Mouse (Mus musculus) heart, embryonic 15.5 days (tissue): Measurements from ENCODE around the gene Ppargc1a. TPM values are rescaled to one million over a fixed set of nuclear protein-coding genes. Genes with fewer than 3 reads are reported as not detected.

Experiments used
- ATAC-seq: fragments of 200-750 bp; cut with Nextera tagmentation; replicated peaks from 2 replicates; pipeline ENCODE4 v1.8.0; 2017; ENCODE audit warnings: low read depth, moderate TSS enrichment; ENCODE audit not compliant: insufficient number of reproducible peaks, insufficient read depth, low FRiP score
- H3K27ac ChIP-seq: fragments of 300-500 bp; sonication (generic); 2 replicates; pipeline ENCODE4 v1.5.1; 2015; ENCODE audit warnings: mild to moderate bottlenecking, inconsistent platforms
- H3K27me3 ChIP-seq: fragments of 300-500 bp; sonication (generic); 2 replicates; pipeline ENCODE4 v1.6.1; 2015; ENCODE audit warnings: inconsistent platforms
- H3K36me3 ChIP-seq: fragments of 300-500 bp; sonication (generic); 2 replicates; pipeline ENCODE4 v1.6.1; 2015; ENCODE audit warnings: mild to moderate bottlenecking, inconsistent platforms
- H3K4me1 ChIP-seq: fragments of 300-500 bp; sonication (generic); replicated peaks from 2 replicates; pipeline ENCODE4 v1.6.1; 2015; ENCODE audit warnings: inconsistent platforms
- H3K4me2 ChIP-seq: fragments of 300-500 bp; sonication (generic); 2 replicates; pipeline ENCODE4 v1.6.1; 2015; ENCODE audit warnings: inconsistent platforms, mild to moderate bottlenecking, moderate library complexity
- H3K4me3 ChIP-seq: fragments of 300-500 bp; sonication (generic); 2 replicates; pipeline ENCODE4 v1.5.1; 2015; ENCODE audit warnings: mild to moderate bottlenecking, inconsistent platforms
- H3K9ac ChIP-seq: fragments of 300-500 bp; sonication (generic); 2 replicates; pipeline ENCODE4 v1.6.1; 2015; ENCODE audit warnings: mild to moderate bottlenecking, inconsistent platforms
- H3K9me3 ChIP-seq: fragments of 300-500 bp; sonication (generic); replicated peaks from 2 replicates; pipeline ENCODE4 v1.6.1; 2016; ENCODE audit warnings: inconsistent platforms
- WGBS: fragments of 180-500 bp; shearing (Covaris S2); methylation state at CpG from one replicate; pipeline ENCODE4 v1.1.7; 2015; ENCODE audit warnings: mixed read lengths; 5-methylcytosine and 5-hydroxymethylcytosine counted together
- polyA plus RNA-seq: library from polyadenylated mRNA; unstranded; fragments of >200 nt; fragmentation: Nextera tagmentation; extraction: Ambion mirVana; gene quantifications from 2 replicates; pipeline ENCODE4 v1.2.1, GENCODE M21; 2015

Ppargc1a gene
- polyA plus RNA-seq, 1 experiment from 2014 or later, result 66.0 TPM

- no peaks in the 10 kb centered on the region for H3K9me3 ChIP-seq
- H3K4me2 ChIP-seq, result no peak overlapping the region
- WGBS, result 55% methylated on average over 3 of the region's 3 CpGs
- H3K4me1 ChIP-seq, result peaks cover 20% of the 10 kb centered on the region
- no peaks in the 10 kb centered on the region for H3K27me3 ChIP-seq
- H3K9ac ChIP-seq, result no peak overlapping the region
- H3K36me3 ChIP-seq, result no peaks in the 10 kb centered on the region
- no peak for ATAC-seq
- H3K4me3 ChIP-seq, result no peak overlapping the region
- no peak overlapping the region for H3K27ac ChIP-seq
Measured at GRCm38 (mm10) chr5:51583632-51584031, 16.1 kb upstream of the Ppargc1a start.

- no peak overlapping the region for H3K9ac ChIP-seq
- WGBS, result 42% methylated on average over 4 of the region's 4 CpGs
- H3K27ac ChIP-seq, result no peak overlapping the region
- H3K4me2 ChIP-seq, result no peak overlapping the region
- peaks cover 20% of the 10 kb centered on the region for H3K4me1 ChIP-seq
- H3K27me3 ChIP-seq, result no peaks in the 10 kb centered on the region
- H3K9me3 ChIP-seq, result no peaks in the 10 kb centered on the region
- ATAC-seq, result no peak
- H3K4me3 ChIP-seq, result no peak overlapping the region
- no peaks in the 10 kb centered on the region for H3K36me3 ChIP-seq
Measured at GRCm38 (mm10) chr5:51583030-51583429, 15.5 kb upstream of the Ppargc1a start.

DNA sequence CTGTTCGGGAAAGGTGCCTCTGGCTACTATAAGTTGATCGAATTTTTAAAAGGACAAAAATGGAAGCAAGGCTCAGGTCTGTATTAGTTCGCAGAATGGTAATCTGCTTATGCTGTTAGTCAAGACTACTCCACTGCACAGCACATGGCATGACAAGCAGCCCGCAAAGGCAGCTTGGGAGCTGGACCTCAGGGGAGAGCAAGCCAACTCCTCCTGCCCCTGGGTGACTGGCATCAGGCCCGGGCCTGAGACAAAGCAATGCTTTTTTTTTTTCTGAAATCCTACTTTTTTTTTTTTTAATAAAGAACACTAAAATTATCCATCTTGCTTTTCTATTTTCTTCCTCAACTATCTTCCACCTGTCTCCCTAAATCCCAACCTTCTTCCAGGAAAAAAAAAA is 15.1 kb upstream of the Ppargc1a start:
- 67% methylated on average over 5 of the region's 5 CpGs for WGBS
- Histone ChIP-seq H3K4me3 (no peak overlapping the region), H3K4me1 (peaks cover 20% of the 10 kb centered on the region)

DNA sequence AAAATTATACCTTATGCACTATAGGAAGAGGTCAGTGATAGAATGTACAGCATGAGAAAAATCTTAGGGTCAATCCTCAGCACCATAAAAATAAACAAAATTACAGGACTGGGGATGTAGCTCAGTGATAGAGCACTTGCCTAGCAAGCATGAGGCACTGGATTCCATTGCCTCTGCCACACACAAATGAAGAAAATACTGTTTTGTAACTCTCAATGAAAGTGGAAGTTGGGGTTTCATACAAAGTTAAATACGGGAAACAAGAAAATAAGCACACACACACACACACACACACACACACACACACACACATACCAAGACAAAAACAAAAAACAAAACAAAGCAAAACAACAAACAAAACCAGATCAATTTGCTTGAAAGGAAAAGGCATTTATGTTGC is 10.1 kb upstream of the Ppargc1a start:
- H3K27me3 ChIP-seq, result no peaks in the 10 kb centered on the region
- no peak overlapping the region for H3K4me2 ChIP-seq
- H3K27ac ChIP-seq, result no peak overlapping the region
- ATAC-seq, result no peak
- no peaks in the 10 kb centered on the region for H3K4me1 ChIP-seq
- no peak overlapping the region for H3K4me3 ChIP-seq
- WGBS, result 95% methylated on average over 1 of the region's 1 CpGs
- no peak overlapping the region for H3K9ac ChIP-seq
- H3K9me3 ChIP-seq, result no peaks in the 10 kb centered on the region
- no peaks in the 10 kb centered on the region for H3K36me3 ChIP-seq

More for the DNA sequence above, 15.1 kb upstream of the Ppargc1a start:
- no peak overlapping the region for H3K9ac ChIP-seq
- no peaks in the 10 kb centered on the region for H3K36me3 ChIP-seq
- H3K4me2 ChIP-seq, result no peak overlapping the region
- no peaks in the 10 kb centered on the region for H3K27me3 ChIP-seq
- H3K27ac ChIP-seq, result no peak overlapping the region
- ATAC-seq, result no peak
- no peaks in the 10 kb centered on the region for H3K9me3 ChIP-seq

GRCm38 (mm10) chr5:51573770-51574169 is 6.2 kb upstream of the Ppargc1a start:
- whole genome bisulfite sequencing, result 51% methylated on average over 2 of the region's 2 CpGs

GRCm38 (mm10) chr5:51568198-51568690 is 718 bp upstream of the Ppargc1a start:
- Histone ChIP-seq H3K27me3 (no peaks in the 10 kb centered on the region), H3K36me3 (no peaks in the 10 kb centered on the region), H3K9ac (0 out of 2 replicates have a peak overlapping the region, but pooled peaks have one; percentile 17), H3K9me3 (no peaks in the 10 kb centered on the region), H3K27ac (peak overlapping the region; percentile 79), H3K4me3 (no peak overlapping the region), H3K4me1 (peaks cover 15% of the 10 kb centered on the region), H3K4me2 (peak overlapping the region; percentile 50)
- ATAC-seq, result peak; percentile 87
- WGBS, result 43% methylated on average over 8 of the region's 8 CpGs

More at GRCm38 (mm10) chr5:51573770-51574169, 6.2 kb upstream of the Ppargc1a start:
- Histone ChIP-seq H3K4me3 (no peak overlapping the region), H3K36me3 (no peaks in the 10 kb centered on the region), H3K9me3 (no peaks in the 10 kb centered on the region), H3K4me1 (peaks cover 4% of the 10 kb centered on the region; the same call in 1 of the 2 replicates), H3K27me3 (no peaks in the 10 kb centered on the region), H3K9ac (no peak overlapping the region), H3K27ac (no peak overlapping the region), H3K4me2 (no peak overlapping the region)
- ATAC-seq, result no peak

- H3K4me2 ChIP-seq, result no peak overlapping the region
- ATAC-seq, result no peak
- no peak overlapping the region for H3K4me3 ChIP-seq
- no peak overlapping the region for H3K27ac ChIP-seq
- WGBS, result 63% methylated on average over 2 of the region's 2 CpGs
- H3K4me1 ChIP-seq, result peaks cover 13% of the 10 kb centered on the region
- H3K36me3 ChIP-seq, result no peaks in the 10 kb centered on the region
- no peaks in the 10 kb centered on the region for H3K27me3 ChIP-seq
- H3K9ac ChIP-seq, result no peak overlapping the region
- H3K9me3 ChIP-seq, result no peaks in the 10 kb centered on the region
Measured at GRCm38 (mm10) chr5:51565672-51566071, 1.9 kb downstream of the Ppargc1a start.

DNA sequence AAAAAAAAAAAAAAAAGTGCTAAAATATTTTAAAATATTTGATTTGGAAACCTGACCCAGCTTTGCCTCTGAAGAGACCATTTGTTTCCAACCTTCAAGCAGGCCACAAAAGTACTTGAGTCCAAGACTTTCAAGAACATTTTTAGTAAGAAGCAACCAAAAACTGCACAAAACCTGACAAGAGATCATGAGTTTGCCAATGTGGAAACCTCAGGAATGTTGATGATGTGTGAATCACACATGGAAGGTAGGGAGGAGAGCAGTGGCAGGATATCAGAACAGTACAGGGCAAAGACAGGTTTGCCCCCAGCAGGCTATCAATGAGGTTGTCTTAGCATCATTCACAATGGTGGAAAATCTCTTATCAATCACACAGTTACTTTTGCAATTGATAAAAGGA is 2.5 kb downstream of the Ppargc1a start:
- H3K4me2 ChIP-seq, result no peak overlapping the region
- peaks cover 13% of the 10 kb centered on the region for H3K4me1 ChIP-seq
- no peak overlapping the region for H3K27ac ChIP-seq
- no peaks in the 10 kb centered on the region for H3K27me3 ChIP-seq
- H3K9ac ChIP-seq, result no peak overlapping the region
- no peaks in the 10 kb centered on the region for H3K9me3 ChIP-seq
- ATAC-seq, result no peak
- no peak overlapping the region for H3K4me3 ChIP-seq
- H3K36me3 ChIP-seq, result no peaks in the 10 kb centered on the region

DNA sequence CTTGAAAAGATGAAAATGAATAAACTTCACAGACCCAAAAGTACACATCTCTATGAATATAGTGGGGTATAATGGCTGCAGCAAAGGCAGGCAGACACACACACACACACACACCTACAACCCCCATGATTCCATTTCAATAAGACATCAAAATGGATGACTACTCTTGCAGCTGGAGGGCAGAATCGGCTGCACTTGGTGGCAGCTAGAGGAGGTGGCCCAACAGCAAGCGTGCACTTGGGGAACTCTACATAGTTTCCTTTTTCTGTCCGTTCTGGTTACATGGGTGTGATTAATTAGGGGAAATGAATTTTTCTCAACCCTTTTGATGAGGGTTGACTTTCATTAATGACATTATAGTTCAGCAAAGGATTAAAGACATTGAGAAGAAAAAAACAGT is 4.0 kb downstream of the Ppargc1a start:
- no peak overlapping the region for H3K4me3 ChIP-seq
- H3K4me1 ChIP-seq, result peaks cover 12% of the 10 kb centered on the region
- no peaks in the 10 kb centered on the region for H3K36me3 ChIP-seq
- no peak overlapping the region for H3K4me2 ChIP-seq
- no peak overlapping the region for H3K27ac ChIP-seq
- 75% methylated on average over 3 of the region's 3 CpGs for WGBS
- no peak for ATAC-seq
- no peaks in the 10 kb centered on the region for H3K27me3 ChIP-seq
- no peak overlapping the region for H3K9ac ChIP-seq
- no peaks in the 10 kb centered on the region for H3K9me3 ChIP-seq

- Histone ChIP-seq H3K9ac (no peak overlapping the region), H3K27ac (no peak overlapping the region), H3K4me2 (no peak overlapping the region), H3K4me1 (peaks cover 8% of the 10 kb centered on the region), H3K36me3 (no peaks in the 10 kb centered on the region), H3K9me3 (no peaks in the 10 kb centered on the region), H3K4me3 (no peak overlapping the region), H3K27me3 (no peaks in the 10 kb centered on the region)
- 74% methylated on average over 4 of the region's 4 CpGs for WGBS
- ATAC-seq, result no peak
Measured at GRCm38 (mm10) chr5:51557607-51558278, 9.8 kb downstream of the Ppargc1a start.

- peak overlapping the region; percentile 60 for H3K9ac ChIP-seq
- no peaks in the 10 kb centered on the region for H3K9me3 ChIP-seq
- no peaks in the 10 kb centered on the region for H3K27me3 ChIP-seq
- peaks cover 9% of the 10 kb centered on the region for H3K4me1 ChIP-seq
- 4% methylated on average over 5 of the region's 5 CpGs for WGBS
- H3K27ac ChIP-seq, result peak overlapping the region; percentile 98
- H3K4me2 ChIP-seq, result peak overlapping the region; percentile 61
- H3K36me3 ChIP-seq, result no peaks in the 10 kb centered on the region
- peak overlapping the region; percentile 60 for H3K4me3 ChIP-seq
- peak; percentile 93 for ATAC-seq
Measured at GRCm38 (mm10) chr5:51553671-51554070, 13.9 kb downstream of the Ppargc1a start.

- H3K4me3 ChIP-seq, result peak overlapping the region; percentile 60
- no peaks in the 10 kb centered on the region for H3K27me3 ChIP-seq
- 0 out of 2 replicates have a peak, but pooled peaks have one; percentile 11 for ATAC-seq
- H3K9ac ChIP-seq, result peak overlapping the region; percentile 60
- WGBS, result 4% methylated on average over 5 of the region's 5 CpGs
- H3K27ac ChIP-seq, result peak overlapping the region; percentile 98
- H3K9me3 ChIP-seq, result no peaks in the 10 kb centered on the region
- H3K4me1 ChIP-seq, result peaks cover 13% of the 10 kb centered on the region
- H3K4me2 ChIP-seq, result peak overlapping the region; percentile 61
- H3K36me3 ChIP-seq, result no peaks in the 10 kb centered on the region
Measured at GRCm38 (mm10) chr5:51553251-51553650, 14.3 kb downstream of the Ppargc1a start.
